Mouse (Mus musculus) cerebellum, adult 2 months (tissue): ENCODE measurements around the gene Dse.

Experiments
- CTCF ChIP-seq: fragments of 200-500 bp; IDR thresholded peaks from 2 replicates; pipeline ENCODE4 v1.5.1; 2011; ENCODE audit warnings: low read depth, mild to moderate bottlenecking, control low read depth, low read length, moderate library complexity, borderline replicate concordance; ENCODE audit not compliant: insufficient read depth
- POLR2A ChIP-seq: fragments of 200-500 bp; IDR thresholded peaks from 2 replicates; pipeline ENCODE4 v1.6.1; 2011; ENCODE audit warnings: low read length, control low read depth, borderline replicate concordance; ENCODE audit not compliant: insufficient read depth

DNA sequence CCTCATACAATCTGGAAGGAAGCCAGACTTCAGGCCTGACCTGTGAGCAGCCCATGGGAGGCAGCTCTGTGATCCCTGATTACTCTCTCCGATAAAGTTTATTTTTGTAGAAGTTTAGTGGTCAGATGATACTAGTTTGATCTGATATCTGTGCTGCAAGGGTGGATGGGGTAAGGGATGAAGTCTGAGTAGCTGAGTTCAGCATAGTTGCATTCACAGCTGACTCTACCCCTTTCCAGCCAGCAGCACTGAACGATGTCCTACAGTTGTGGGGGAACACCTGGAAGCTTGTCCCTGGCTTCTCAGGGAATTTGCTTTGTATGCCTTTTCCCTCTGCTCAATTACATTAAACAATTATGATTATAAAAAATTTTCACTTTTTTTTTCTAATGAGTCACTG lies 12.6 kb downstream of the Dse start:
- no peak for TF ChIP-seq CTCF
- TF ChIP-seq POLR2A: no peak
